Mouse (Mus musculus): ENCODE measurements around the gene Cdh12. TPM values are rescaled to one million over a fixed set of nuclear protein-coding genes. Genes with fewer than 3 reads are reported as not detected.
A peak's percentile ranks its signal among the peaks of the same experiment; 100 is the strongest.
"Not testable (repeated sequence)": the region's sequence is repeated elsewhere in the genome, so short reads cannot be mapped to it uniquely, and the experiment has no call there.

Gene Cdh12
- polyA plus RNA-seq, 1 experiment from 2014 or later, result 1.2 TPM

DNA sequence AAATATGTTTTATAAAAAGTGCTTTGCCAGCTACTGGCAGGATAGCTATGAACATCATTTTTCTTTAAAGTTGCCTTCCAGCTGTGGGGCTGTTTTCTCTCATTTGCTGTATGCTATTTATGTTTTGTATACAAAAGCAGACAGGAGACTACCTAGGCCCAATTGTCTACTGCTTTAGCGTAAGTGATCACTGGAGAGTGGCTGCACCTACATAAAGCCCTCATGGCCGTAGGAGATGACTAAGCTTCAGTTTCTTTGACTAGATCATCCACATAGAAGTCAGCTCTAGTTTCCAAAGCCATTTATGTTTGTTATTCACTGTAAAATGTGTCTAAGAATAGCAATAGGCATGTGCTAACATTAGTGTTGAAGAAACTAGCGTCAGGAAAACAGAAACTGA, 926.8 kb downstream of the Cdh12 start:
- Histone ChIP-seq H3K36me3 (ENCODE audit: control insufficient read depth, insufficient read depth, low read length) (no peaks in the 10 kb centered on the region), H3K4me2 (replicated peaks; ENCODE audit: low read depth, low read length) (no peak overlapping the region), H3K9ac (ENCODE audit: low read depth, low read length) (no peak overlapping the region), H3K9me3 (ENCODE audit: control insufficient read depth, low read length) (no peaks in the 10 kb centered on the region), H3K27ac (ENCODE audit: low read depth, low read length) (no peak overlapping the region), H3K4me3 (ENCODE audit: low read depth, low read length) (no peak overlapping the region), H3K4me1 (replicated peaks; ENCODE audit: control insufficient read depth, insufficient read depth, low read length) (no peaks in the 10 kb centered on the region), H3K27me3 (ENCODE audit: control insufficient read depth, insufficient read depth, low read length) (no peaks in the 10 kb centered on the region)
- DNase-seq (ENCODE audit: low spot score) (no peak), ATAC-seq (ENCODE audit: low FRiP score) (no peak)
- 85% methylated on average over 3 of the region's 3 CpGs for WGBS

DNA sequence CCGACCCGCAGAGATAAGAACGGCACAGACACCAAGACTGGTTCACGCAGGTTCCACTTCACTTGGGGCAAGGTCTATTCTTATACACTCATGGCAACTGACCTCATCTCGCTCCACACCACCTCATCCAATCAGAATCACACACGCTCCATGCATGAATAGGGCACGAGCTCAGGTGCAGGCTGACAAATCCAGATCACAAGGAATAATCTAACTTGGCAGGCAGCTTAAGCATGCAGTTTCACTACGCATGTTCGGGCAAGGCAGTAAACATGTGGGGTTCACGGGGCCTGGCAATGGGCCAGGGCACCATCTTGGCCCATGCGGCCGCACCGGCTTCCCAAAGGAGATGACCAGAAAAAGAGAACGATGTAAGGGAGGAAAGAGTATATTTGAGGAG, 942.4 kb downstream of the Cdh12 start:
- H3K27ac ChIP-seq (ENCODE audit: low read depth, low read length); H3K4me2 ChIP-seq (replicated peaks; ENCODE audit: low read depth, low read length); H3K4me1 ChIP-seq (replicated peaks; ENCODE audit: control insufficient read depth, insufficient read depth, low read length); H3K9me3 ChIP-seq (ENCODE audit: control insufficient read depth, low read length); DNase-seq (ENCODE audit: low spot score); ATAC-seq (ENCODE audit: low FRiP score); H3K27me3 ChIP-seq (ENCODE audit: control insufficient read depth, insufficient read depth, low read length); H3K9ac ChIP-seq (ENCODE audit: low read depth, low read length); H3K36me3 ChIP-seq (ENCODE audit: control insufficient read depth, insufficient read depth, low read length); H3K4me3 ChIP-seq (ENCODE audit: low read depth, low read length): not testable (repeated sequence)
- whole genome bisulfite sequencing, result 92% methylated on average over 14 of the region's 14 CpGs

DNA sequence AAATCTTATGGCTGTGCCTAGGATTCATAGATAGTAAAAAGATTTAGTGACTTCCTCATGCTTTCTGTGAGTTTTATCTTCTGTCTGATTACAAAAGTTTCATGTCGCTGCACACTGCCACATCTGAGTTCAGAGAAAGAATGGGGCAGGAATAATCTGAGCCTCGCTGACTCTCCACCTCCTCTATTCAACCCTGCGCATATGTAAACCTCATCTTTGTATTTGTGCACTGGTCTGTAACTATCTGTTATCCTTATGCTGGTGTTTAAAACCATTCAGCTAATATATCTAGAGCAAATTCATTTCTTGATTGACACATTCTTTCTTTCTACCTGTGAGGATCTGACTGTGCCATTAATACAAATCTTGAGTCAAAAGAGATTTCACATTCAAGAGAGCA, 944.0 kb downstream of the Cdh12 start:
- no peaks in the 10 kb centered on the region for H3K4me1 ChIP-seq (replicated peaks; ENCODE audit: control insufficient read depth, insufficient read depth, low read length)
- H3K4me2 ChIP-seq (replicated peaks; ENCODE audit: low read depth, low read length), result no peak overlapping the region
- no peak for DNase-seq (ENCODE audit: low spot score)
- H3K9ac ChIP-seq (ENCODE audit: low read depth, low read length), result no peak overlapping the region
- no peaks in the 10 kb centered on the region for H3K9me3 ChIP-seq (ENCODE audit: control insufficient read depth, low read length)
- H3K4me3 ChIP-seq (ENCODE audit: low read depth, low read length), result no peak overlapping the region
- peak; percentile 76 for ATAC-seq (ENCODE audit: low FRiP score)
- H3K27ac ChIP-seq (ENCODE audit: low read depth, low read length), result no peak overlapping the region
- WGBS, result 30% methylated on average over 3 of the region's 3 CpGs
- no peaks in the 10 kb centered on the region for H3K27me3 ChIP-seq (ENCODE audit: control insufficient read depth, insufficient read depth, low read length)
- no peaks in the 10 kb centered on the region for H3K36me3 ChIP-seq (ENCODE audit: control insufficient read depth, insufficient read depth, low read length)

DNA sequence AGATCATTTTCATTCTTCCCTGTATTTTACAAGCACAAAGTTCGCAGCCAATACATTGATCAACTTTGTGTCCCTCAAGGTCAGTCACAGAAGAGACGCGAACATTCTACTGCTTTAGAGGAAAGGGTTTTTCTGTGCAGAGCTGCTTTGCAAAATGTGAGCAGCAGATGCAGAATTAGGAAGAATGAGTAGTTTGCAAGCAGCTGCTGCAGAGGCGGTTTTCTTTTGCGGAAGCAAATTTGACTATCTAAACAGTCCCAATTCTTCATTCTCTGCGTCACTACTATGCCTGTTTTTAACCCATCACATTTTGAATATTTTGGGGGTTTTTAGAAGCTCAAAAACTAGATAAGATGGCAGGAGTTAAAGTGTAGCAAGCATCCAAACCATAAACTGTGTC, 956.1 kb downstream of the Cdh12 start:
- ATAC-seq (ENCODE audit: low FRiP score) (no peak), DNase-seq (ENCODE audit: low spot score) (no peak)
- 86% methylated on average over 6 of the region's 6 CpGs for WGBS
- Histone ChIP-seq H3K27me3 (ENCODE audit: control insufficient read depth, insufficient read depth, low read length) (no peaks in the 10 kb centered on the region), H3K9ac (ENCODE audit: low read depth, low read length) (no peak overlapping the region), H3K4me3 (ENCODE audit: low read depth, low read length) (no peak overlapping the region), H3K4me1 (replicated peaks; ENCODE audit: control insufficient read depth, insufficient read depth, low read length) (no peaks in the 10 kb centered on the region), H3K36me3 (ENCODE audit: control insufficient read depth, insufficient read depth, low read length) (no peaks in the 10 kb centered on the region), H3K9me3 (ENCODE audit: control insufficient read depth, low read length) (no peaks in the 10 kb centered on the region), H3K4me2 (replicated peaks; ENCODE audit: low read depth, low read length) (no peak overlapping the region), H3K27ac (ENCODE audit: low read depth, low read length) (no peak overlapping the region)

DNA sequence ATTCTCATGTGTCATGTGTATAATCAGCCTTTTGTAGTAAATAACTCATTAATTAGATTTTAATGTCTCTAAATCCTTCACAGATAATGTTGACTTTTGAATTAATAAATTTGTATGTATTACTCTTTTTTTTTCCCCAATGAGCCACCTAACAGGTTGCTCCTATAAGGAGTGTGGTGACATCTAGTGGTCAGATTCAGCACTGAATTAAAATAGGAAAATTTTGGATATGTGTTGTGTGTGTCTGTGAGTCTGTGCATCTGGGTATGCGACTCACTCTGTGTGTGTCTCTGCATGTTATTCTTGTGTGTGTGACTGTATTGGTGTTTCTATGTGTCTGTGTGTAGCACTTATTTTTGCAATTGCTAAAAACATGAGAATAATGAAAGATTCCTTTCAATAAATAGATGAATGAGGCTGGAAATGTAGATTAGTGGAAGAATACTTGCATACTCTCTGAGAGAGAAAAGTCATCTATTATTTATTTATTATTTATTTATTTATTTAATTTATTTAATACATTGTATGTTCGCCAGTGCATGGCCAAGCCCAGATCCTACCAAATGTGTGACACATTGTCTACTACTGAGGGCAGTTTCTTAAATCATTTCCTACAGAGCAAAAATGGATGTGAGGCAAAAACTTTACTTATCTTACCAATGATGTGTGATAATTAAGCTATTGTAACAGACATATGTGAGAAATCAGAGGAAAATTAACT, 958.4 kb downstream of the Cdh12 start:
- Histone ChIP-seq H3K9ac (ENCODE audit: low read depth, low read length) (no peak overlapping the region), H3K27me3 (ENCODE audit: control insufficient read depth, insufficient read depth, low read length) (no peaks in the 10 kb centered on the region), H3K9me3 (ENCODE audit: control insufficient read depth, low read length) (no peaks in the 10 kb centered on the region), H3K4me2 (replicated peaks; ENCODE audit: low read depth, low read length) (no peak overlapping the region), H3K36me3 (ENCODE audit: control insufficient read depth, insufficient read depth, low read length) (no peaks in the 10 kb centered on the region), H3K4me3 (ENCODE audit: low read depth, low read length) (no peak overlapping the region), H3K4me1 (replicated peaks; ENCODE audit: control insufficient read depth, insufficient read depth, low read length) (no peaks in the 10 kb centered on the region), H3K27ac (ENCODE audit: low read depth, low read length) (no peak overlapping the region)
- DNase-seq (ENCODE audit: low spot score), result peak; percentile 58
- ATAC-seq (ENCODE audit: low FRiP score), result peak; percentile 71
- 72% methylated on average over 2 of the region's 2 CpGs for WGBS

DNA sequence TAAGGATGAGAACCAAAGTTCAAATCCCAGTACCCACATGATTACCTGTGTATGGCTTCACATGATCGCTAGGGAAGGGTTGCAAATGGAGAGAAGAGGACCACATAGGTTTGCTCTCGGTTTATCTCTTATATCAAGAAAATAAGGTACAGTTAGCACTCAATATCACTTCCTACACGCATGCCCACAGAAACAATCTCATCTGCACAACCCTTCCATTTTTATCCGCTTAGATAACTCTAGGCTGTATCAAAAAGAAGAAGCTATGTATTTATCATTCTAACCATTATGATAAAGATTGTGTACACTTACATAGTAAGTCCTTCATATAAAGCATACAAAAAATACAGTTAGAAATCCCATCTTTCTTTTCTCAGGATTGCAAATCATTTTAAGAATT, 988.3 kb downstream of the Cdh12 start:
- Histone ChIP-seq H3K9me3 (ENCODE audit: control insufficient read depth, low read length) (no peaks in the 10 kb centered on the region), H3K4me2 (replicated peaks; ENCODE audit: low read depth, low read length) (no peak overlapping the region), H3K4me1 (replicated peaks; ENCODE audit: control insufficient read depth, insufficient read depth, low read length) (no peaks in the 10 kb centered on the region), H3K27me3 (ENCODE audit: control insufficient read depth, insufficient read depth, low read length) (no peaks in the 10 kb centered on the region), H3K9ac (ENCODE audit: low read depth, low read length) (no peak overlapping the region), H3K36me3 (ENCODE audit: control insufficient read depth, insufficient read depth, low read length) (no peaks in the 10 kb centered on the region), H3K27ac (ENCODE audit: low read depth, low read length) (no peak overlapping the region), H3K4me3 (ENCODE audit: low read depth, low read length) (no peak overlapping the region)
- ATAC-seq (ENCODE audit: low FRiP score) (no peak), DNase-seq (ENCODE audit: low spot score) (no peak)
- 83% methylated on average over 4 of the region's 4 CpGs for WGBS

DNA sequence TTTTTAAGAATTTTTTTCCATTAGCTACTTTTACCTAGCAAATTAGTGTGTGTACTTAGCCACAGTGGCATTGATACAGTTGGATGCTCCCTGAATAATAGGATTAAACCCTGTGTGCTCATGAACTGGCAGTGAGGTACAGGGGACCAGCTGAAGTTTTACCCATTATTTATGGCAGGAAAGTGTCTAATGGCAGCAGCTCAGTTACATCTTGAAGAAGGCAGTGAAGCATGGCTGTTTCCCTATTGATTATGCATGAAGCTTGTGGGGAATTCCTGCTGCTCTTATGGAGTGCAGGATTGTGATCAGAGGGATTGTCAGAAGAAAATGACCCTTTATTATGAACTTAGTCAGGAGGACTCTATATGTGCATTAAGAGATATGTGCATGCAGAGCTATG, 988.9 kb downstream of the Cdh12 start:
- Histone ChIP-seq H3K36me3 (ENCODE audit: control insufficient read depth, insufficient read depth, low read length) (no peaks in the 10 kb centered on the region), H3K4me2 (replicated peaks; ENCODE audit: low read depth, low read length) (no peak overlapping the region), H3K4me3 (ENCODE audit: low read depth, low read length) (no peak overlapping the region), H3K27ac (ENCODE audit: low read depth, low read length) (no peak overlapping the region), H3K9me3 (ENCODE audit: control insufficient read depth, low read length) (no peaks in the 10 kb centered on the region), H3K9ac (ENCODE audit: low read depth, low read length) (no peak overlapping the region), H3K27me3 (ENCODE audit: control insufficient read depth, insufficient read depth, low read length) (no peaks in the 10 kb centered on the region), H3K4me1 (replicated peaks; ENCODE audit: control insufficient read depth, insufficient read depth, low read length) (no peaks in the 10 kb centered on the region)
- no peak for DNase-seq (ENCODE audit: low spot score)
- ATAC-seq (ENCODE audit: low FRiP score), result peak; percentile 50

DNA sequence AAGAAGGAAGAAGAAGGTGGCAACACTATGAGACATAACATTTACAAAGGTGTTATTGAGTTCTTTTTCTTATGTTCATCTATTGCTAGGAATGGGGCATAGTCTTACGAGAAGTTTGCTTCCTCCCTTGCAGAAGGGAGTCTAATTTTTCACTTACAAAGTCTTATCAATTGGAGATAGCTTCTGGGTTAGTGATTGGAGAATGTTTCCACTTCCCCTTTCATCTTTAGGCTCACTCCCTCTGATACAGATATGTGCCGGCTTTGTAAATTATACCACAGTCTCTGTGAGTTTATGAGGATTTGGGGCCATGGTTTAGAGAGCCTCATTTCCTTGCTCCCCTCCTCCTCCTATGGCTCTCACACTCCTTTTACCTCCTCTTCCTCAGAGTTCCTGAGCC, 1009.0 kb downstream of the Cdh12 start:
- Histone ChIP-seq H3K27me3 (ENCODE audit: control insufficient read depth, insufficient read depth, low read length) (no peaks in the 10 kb centered on the region), H3K9ac (ENCODE audit: low read depth, low read length) (no peak overlapping the region), H3K27ac (ENCODE audit: low read depth, low read length) (no peak overlapping the region), H3K4me1 (replicated peaks; ENCODE audit: control insufficient read depth, insufficient read depth, low read length) (no peaks in the 10 kb centered on the region), H3K4me3 (ENCODE audit: low read depth, low read length) (no peak overlapping the region), H3K4me2 (replicated peaks; ENCODE audit: low read depth, low read length) (no peak overlapping the region), H3K36me3 (ENCODE audit: control insufficient read depth, insufficient read depth, low read length) (no peaks in the 10 kb centered on the region), H3K9me3 (ENCODE audit: control insufficient read depth, low read length) (no peaks in the 10 kb centered on the region)
- no peak for ATAC-seq (ENCODE audit: low FRiP score)
- no peak for DNase-seq (ENCODE audit: low spot score)
- 85% methylated on average over 2 of the region's 2 CpGs for WGBS

DNA sequence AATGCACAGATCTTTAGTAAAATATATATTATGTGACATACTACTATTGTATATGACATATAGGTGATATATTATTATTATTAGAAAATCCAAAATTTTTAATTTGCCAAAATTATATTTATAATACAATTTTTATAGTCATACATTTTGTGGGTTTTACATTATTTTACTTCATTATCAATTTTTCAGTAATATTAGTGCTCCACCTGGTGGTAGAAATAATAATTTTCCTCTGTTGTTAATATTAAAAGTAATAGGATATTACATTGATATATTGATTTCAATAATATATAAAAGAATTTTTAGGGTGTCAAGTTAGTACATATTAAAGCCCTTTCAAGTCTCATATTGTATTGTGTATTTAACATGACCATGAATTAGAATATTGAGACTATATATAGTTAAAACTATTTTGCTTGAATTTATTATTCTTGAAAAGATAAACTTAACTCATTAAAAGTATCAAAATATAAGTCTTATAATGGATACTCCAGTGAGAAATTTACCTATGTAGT, 1070.3 kb downstream of the Cdh12 start:
- Histone ChIP-seq H3K4me2 (replicated peaks; ENCODE audit: low read depth, low read length) (no peak overlapping the region), H3K9me3 (ENCODE audit: control insufficient read depth, low read length) (no peaks in the 10 kb centered on the region), H3K36me3 (ENCODE audit: control insufficient read depth, insufficient read depth, low read length) (no peaks in the 10 kb centered on the region), H3K4me1 (replicated peaks; ENCODE audit: control insufficient read depth, insufficient read depth, low read length) (no peaks in the 10 kb centered on the region), H3K27ac (ENCODE audit: low read depth, low read length) (no peak overlapping the region), H3K9ac (ENCODE audit: low read depth, low read length) (no peak overlapping the region), H3K4me3 (ENCODE audit: low read depth, low read length) (no peak overlapping the region), H3K27me3 (ENCODE audit: control insufficient read depth, insufficient read depth, low read length) (no peaks in the 10 kb centered on the region)
- ATAC-seq (ENCODE audit: low FRiP score) (no peak), DNase-seq (ENCODE audit: low spot score) (peak; percentile 20)
